ENCODE assay signal across 8 mouse cellular contexts in genomic region chr19:5924713-5925093, GRCm38 (mm10). TPM values are rescaled to one million over a fixed set of nuclear protein-coding genes. Genes with fewer than 3 reads are reported as not detected.
DNase-seq lines count a peak whose midpoint lies in the region; ATAC-seq and TF ChIP-seq lines count a peak whose summit lies in the region.

Gene Cdc42ep2 (minus strand): TSS chr19:5924816.

- peak; percentile 87 for ATAC-seq in activated CD4-positive, CD25-positive, alpha-beta regulatory T cell, adult 4 months

- peak within 1 kb of the TSS; percentile 18; the same call in 1 of the 2 replicates for H3K27ac ChIP-seq in cortical plate, adult 2 months (ENCODE audit: insufficient read depth, low read length)

- peaks cover 22% of the 10 kb centered on the region for H3K36me3 ChIP-seq in megakaryocyte, embryonic 14.5 days (replicated peaks; ENCODE audit: low read length)

- no peak for TF ChIP-seq CTCF in cortical plate, adult 2 months (IDR thresholded peaks at IDR 0.05; ENCODE audit: extremely low read depth, insufficient read depth, low read length)

- peaks cover 11% of the 10 kb centered on the region for H3K27me3 ChIP-seq in megakaryocyte, embryonic 14.5 days (replicated peaks)

- H3K4me3 ChIP-seq in cortical plate, adult 2 months (ENCODE audit: insufficient read depth, low read length), result peak within 1 kb of the TSS; percentile 64
- H3K4me3 ChIP-seq in megakaryocyte, embryonic 14.5 days (replicated peaks), result peak within 1 kb of the TSS; percentile 96

- no peaks in the 10 kb centered on the region for H3K9me3 ChIP-seq in megakaryocyte, embryonic 14.5 days

- peak; percentile 86 for TF ChIP-seq POLR2A in cortical plate, adult 2 months (IDR thresholded peaks at IDR 0.05; ENCODE audit: extremely low read depth, insufficient read depth, low read length)

- peaks cover 2% of the 10 kb centered on the region; the same call in 1 of the 2 replicates for H3K4me1 ChIP-seq in cortical plate, adult 2 months (ENCODE audit: control insufficient read depth, insufficient read depth, low read length)
- H3K4me1 ChIP-seq in megakaryocyte, embryonic 14.5 days, result peaks cover 90% of the 10 kb centered on the region

- peak; percentile 94 to 97 for DNase-seq in gastrocnemius, adult 8-10 months (ENCODE audit: low spot score in 2 of 2)
- peak; percentile 73 for DNase-seq in hindlimb bud, embryonic 11.5 days (ENCODE audit: extremely low spot score, low read depth, low spot score)
- DNase-seq in left cerebral cortex, adult 8-10 months (ENCODE audit: low spot score in 2 of 2), result peak; percentile 78 to 89
- peak; percentile 95 to 96 for DNase-seq in right cerebral cortex, postnatal 10 days (ENCODE audit: low spot score in 2 of 2)
- peak; percentile 96 for DNase-seq in urinary bladder, postnatal 25 days (ENCODE audit: low spot score)

RNA-seq across cellular contexts. Expression of gene Cdc42ep2, which starts in this region (rescaled TPM):
- under 1 TPM in 1 of 2 experiments, not detected in 1; 0.25 TPM for polyA plus RNA-seq in activated CD4-positive, CD25-positive, alpha-beta regulatory T cell, adult 4 months (2017; shearing (Covaris generic))
- 12.6 and 16.4 TPM in 2 replicates for polyA plus RNA-seq in cortical plate, adult 2 months (2012; rRNA removed)
- 1 to 10 TPM; 8.6 to 9.9 (median 8.7) TPM for total RNA-seq in gastrocnemius, adult 8-10 months (2022)
- total RNA-seq in left cerebral cortex, adult 8-10 months (2022), result 1 to 10 TPM; 6.1 to 7.4 (median 6.4) TPM
- polyA plus RNA-seq in megakaryocyte, embryonic 14.5 days (2012; ENCODE audit: insufficient read depth, low replicate concordance), result 4.4 and 15.7 TPM in 2 replicates

Comparison
In these comparisons a context has a peak if more than half of its experiments do, and no peak if none do; other contexts are left out.
1. Peak in every context shown above with its lines: DNase-seq, ATAC-seq, H3K4me3 ChIP-seq and H3K27ac ChIP-seq.
2. Peak in ATAC-seq in activated CD4-positive, CD25-positive, alpha-beta regulatory T cell, adult 4 months; RNA of the gene not detected or under 1 TPM.